21 mouse cellular contexts compared by ENCODE assay signal in genomic region chr5:151333191-151333594, GRCm38 (mm10).
DNase-seq lines count a peak whose midpoint lies in the region; ATAC-seq and TF ChIP-seq lines count a peak whose summit lies in the region.
"Had no signal": no experiment of that assay in that cellular context is flagged by ENCODE, and none has a peak within 500 bp of the region (broad histone marks: within the 10 kb centered on the region; RNA-seq: fewer than 3 reads in every experiment).

No protein-coding gene starts in this region.

- H3K27ac ChIP-seq in heart, adult 2 months: peak overlapping the region; percentile 27
- H3K27ac ChIP-seq in lung, embryonic 16.5 days (ENCODE audit: low read length): no peak overlapping the region
- peak overlapping the region; percentile 18; the same call in 1 of the 2 replicates for H3K27ac ChIP-seq in embryonic fibroblast, embryonic 13.5 days (ENCODE audit: insufficient read depth, low read length)
- H3K27ac ChIP-seq in forebrain, embryonic 14.5 days (ENCODE audit: low read depth, low read length): no peak overlapping the region
- H3K27ac ChIP-seq: embryonic facial prominence, embryonic 15.5 days; forebrain, embryonic 13.5 days; liver, embryonic 15.5 days; midbrain, embryonic 12.5 days; stomach, embryonic 15.5 days had no signal

- no peak overlapping the region for H3K4me2 ChIP-seq in lung, embryonic 16.5 days (ENCODE audit: low read depth, low read length)
- no peak overlapping the region for H3K4me2 ChIP-seq in forebrain, embryonic 14.5 days (ENCODE audit: low read length)
- H3K4me2 ChIP-seq: embryonic facial prominence, embryonic 15.5 days; forebrain, embryonic 13.5 days; liver, embryonic 15.5 days; midbrain, embryonic 12.5 days; stomach, embryonic 15.5 days had no signal

- no peaks in the 10 kb centered on the region for H3K36me3 ChIP-seq in heart, adult 2 months (ENCODE audit: control insufficient read depth, insufficient read depth, low read length)
- H3K36me3 ChIP-seq in lung, embryonic 16.5 days (ENCODE audit: control insufficient read depth, insufficient read depth, low read length): no peaks in the 10 kb centered on the region
- no peaks in the 10 kb centered on the region for H3K36me3 ChIP-seq in forebrain, embryonic 14.5 days (ENCODE audit: control insufficient read depth, insufficient read depth, low read length)
- H3K36me3 ChIP-seq: embryonic facial prominence, embryonic 15.5 days; liver, embryonic 15.5 days; midbrain, embryonic 12.5 days; stomach, embryonic 15.5 days had no signal

- intact Hi-C loops in heart, adult 2 months (cut with DNase I): no loop called here
- intact Hi-C loops in heart, postnatal 14 days (cut with DNase I): no loop called here

- H3K4me3 ChIP-seq in heart, adult 2 months: no peak overlapping the region
- H3K4me3 ChIP-seq in lung, embryonic 16.5 days (ENCODE audit: low read length): no peak overlapping the region
- no peak overlapping the region for H3K4me3 ChIP-seq in embryonic fibroblast, embryonic 13.5 days (ENCODE audit: insufficient read depth, low read length)
- H3K4me3 ChIP-seq in forebrain, embryonic 14.5 days (ENCODE audit: low read depth, low read length): no peak overlapping the region
- H3K4me3 ChIP-seq: embryonic facial prominence, embryonic 15.5 days; forebrain, embryonic 13.5 days; liver, embryonic 15.5 days; midbrain, embryonic 12.5 days; myocyte; stomach, embryonic 15.5 days had no signal

- no peak for DNase-seq in heart, adult 2 months
- no peak for DNase-seq in heart, postnatal 14 days
- no peak for DNase-seq in lung, postnatal 14 days
- DNase-seq in forebrain, embryonic 14.5 days (ENCODE audit: low spot score): no peak
- DNase-seq: adrenal gland, postnatal 10 days; B cell, adult 2 months; cerebellum, adult 2 months; heart, adult 11 months; heart, postnatal 10 days; kidney, postnatal 4 days had no signal

- TF ChIP-seq POLR2A in heart, adult 2 months (IDR thresholded peaks at IDR 0.05; ENCODE audit: insufficient read depth, low read depth, low read length): no peak
- TF ChIP-seq POLR2A in embryonic fibroblast, embryonic 13.5 days (IDR thresholded peaks at IDR 0.05; ENCODE audit: low read depth, low read length): no peak

- no peak overlapping the region for H3K9ac ChIP-seq in heart, adult 2 months (ENCODE audit: low read depth, low read length)
- no peak overlapping the region for H3K9ac ChIP-seq in lung, embryonic 16.5 days (ENCODE audit: low read length)
- no peak overlapping the region for H3K9ac ChIP-seq in forebrain, embryonic 14.5 days (ENCODE audit: low read length)
- H3K9ac ChIP-seq: embryonic facial prominence, embryonic 15.5 days; forebrain, embryonic 13.5 days; liver, embryonic 15.5 days; midbrain, embryonic 12.5 days; stomach, embryonic 15.5 days had no signal

- TF ChIP-seq CTCF in heart, adult 2 months (IDR thresholded peaks at IDR 0.05): no peak
- TF ChIP-seq CTCF in embryonic fibroblast, embryonic 13.5 days (IDR thresholded peaks at IDR 0.05; ENCODE audit: borderline replicate concordance, insufficient read depth, low read length): no peak

- H3K79me2 ChIP-seq in heart, adult 2 months (replicated peaks; ENCODE audit: control insufficient read depth, insufficient read depth, low read length): no peaks in the 10 kb centered on the region

- H3K27me3 ChIP-seq in heart, adult 2 months (ENCODE audit: control insufficient read depth, insufficient read depth, low read length): no peaks in the 10 kb centered on the region
- H3K27me3 ChIP-seq in lung, embryonic 16.5 days (ENCODE audit: control insufficient read depth, insufficient read depth, low read depth, low read length): no peaks in the 10 kb centered on the region
- H3K27me3 ChIP-seq in forebrain, embryonic 14.5 days (replicated peaks; ENCODE audit: control insufficient read depth, insufficient read depth, low read length): no peaks in the 10 kb centered on the region
- H3K27me3 ChIP-seq: embryonic facial prominence, embryonic 15.5 days; forebrain, embryonic 13.5 days; liver, embryonic 15.5 days; midbrain, embryonic 12.5 days; stomach, embryonic 15.5 days had no signal

- H3K9me3 ChIP-seq in lung, embryonic 16.5 days (ENCODE audit: control insufficient read depth, low read length): no peaks in the 10 kb centered on the region
- H3K9me3 ChIP-seq in forebrain, embryonic 14.5 days (replicated peaks; ENCODE audit: control insufficient read depth, low read length): no peaks in the 10 kb centered on the region
- H3K9me3 ChIP-seq: embryonic facial prominence, embryonic 15.5 days; forebrain, embryonic 13.5 days; liver, embryonic 15.5 days; midbrain, embryonic 12.5 days; stomach, embryonic 15.5 days had no signal

- TF ChIP-seq EP300 in heart, adult 2 months (IDR thresholded peaks at IDR 0.05; ENCODE audit: insufficient read depth, low read depth, low read length): no peak

- H3K4me1 ChIP-seq in heart, adult 2 months (ENCODE audit: control insufficient read depth, insufficient read depth, low read length): peaks cover 2% of the 10 kb centered on the region; the same call in 1 of the 2 replicates
- no peaks in the 10 kb centered on the region for H3K4me1 ChIP-seq in lung, embryonic 16.5 days (replicated peaks; ENCODE audit: control insufficient read depth, insufficient read depth, low read length)
- H3K4me1 ChIP-seq in embryonic fibroblast, embryonic 13.5 days (ENCODE audit: control insufficient read depth, insufficient read depth, low read length): peaks cover 3% of the 10 kb centered on the region; the same call in 1 of the 2 replicates
- H3K4me1 ChIP-seq in forebrain, embryonic 14.5 days (ENCODE audit: control insufficient read depth, insufficient read depth, low read length): no peaks in the 10 kb centered on the region
- H3K4me1 ChIP-seq: embryonic facial prominence, embryonic 15.5 days; forebrain, embryonic 13.5 days; liver, embryonic 15.5 days; midbrain, embryonic 12.5 days; stomach, embryonic 15.5 days had no signal

- peak; percentile 28; the same call in 1 of the 2 replicates for ATAC-seq in lung, embryonic 16.5 days (ENCODE audit: low read depth)
- peak; percentile 89 for ATAC-seq in megakaryocyte, adult 5-6 weeks (ENCODE audit: poor library complexity, severe bottlenecking)
- no peak for ATAC-seq in erythroid progenitor cell, adult 5-6 weeks (replicated peaks; ENCODE audit: low FRiP score, poor library complexity, severe bottlenecking)
- no peak for ATAC-seq in forebrain, embryonic 14.5 days
- ATAC-seq: forebrain, embryonic 13.5 days; hindbrain, embryonic 16.5 days had no signal

Comparison
In these comparisons a context has a peak if more than half of its experiments do, and no peak if none do; other contexts are left out.
1. H3K27ac ChIP-seq: peak in heart, adult 2 months (single experiment) and embryonic fibroblast, embryonic 13.5 days (single experiment); none in lung, embryonic 16.5 days (single experiment) and forebrain, embryonic 14.5 days (single experiment).
2. ATAC-seq: peak in lung, embryonic 16.5 days (single experiment) and megakaryocyte, adult 5-6 weeks (single experiment); none in erythroid progenitor cell, adult 5-6 weeks (single experiment) and forebrain, embryonic 14.5 days (single experiment).